Mouse (Mus musculus) lung, postnatal 0 days (tissue): ENCODE measurements around the gene Serpinf2.
"Not testable (repeated sequence)": the region's sequence is repeated elsewhere in the genome, so short reads cannot be mapped to it uniquely, and the experiment has no call there.

Source experiments
- CTCF ChIP-seq: IDR thresholded peaks from 2 replicates; pipeline ENCODE4 v1.5.1; 2016; ENCODE audit warnings: antibody characterized with exemption, mild to moderate bottlenecking
- EP300 ChIP-seq: IDR thresholded peaks from 2 replicates; pipeline ENCODE4 v1.6.1; 2016; ENCODE audit warnings: antibody characterized with exemption, mild to moderate bottlenecking, control low read depth

- not testable (repeated sequence) for TF ChIP-seq CTCF, EP300
These were observed 16.6 kb upstream of the Serpinf2 start for GRCm38 (mm10) chr11:75455971-75456370.
